Mouse (Mus musculus) limb, embryonic 14.5 days (tissue): ENCODE measurements around the gene Zg16. TPM values are rescaled to one million over a fixed set of nuclear protein-coding genes. Genes with fewer than 3 reads are reported as not detected.

Experiments used
- ATAC-seq: fragments of 200-750 bp; cut with Nextera tagmentation; 2 replicates; pipeline ENCODE4 v1.8.0; 2017; ENCODE audit warnings: low read depth, moderate number of reproducible peaks, moderate TSS enrichment; ENCODE audit not compliant: low FRiP score
- DNase-seq: peaks from one replicate; pipeline ENCODE4 v3.0.0-alpha.2; 2015; ENCODE audit warnings: low spot score
- H3K27ac ChIP-seq: fragments of 300-500 bp; sonication (generic); replicated peaks from 2 replicates; pipeline ENCODE4 v1.5.1; 2014; ENCODE audit warnings: low read depth, mild to moderate bottlenecking, low read length, moderate library complexity, mixed read lengths
- H3K27me3 ChIP-seq: fragments of 300-500 bp; sonication (generic); 2 replicates; pipeline ENCODE4 v1.6.1; 2014; ENCODE audit warnings: low read length, mixed read lengths; ENCODE audit not compliant: control insufficient read depth, insufficient read depth
- H3K36me3 ChIP-seq: fragments of 300-500 bp; sonication (generic); 2 replicates; pipeline ENCODE4 v1.6.1; 2014; ENCODE audit warnings: mild to moderate bottlenecking, low read length, moderate library complexity, mixed read lengths; ENCODE audit not compliant: control insufficient read depth, insufficient read depth
- H3K4me1 ChIP-seq: fragments of 300-500 bp; sonication (generic); 2 replicates; pipeline ENCODE4 v1.6.1; 2014; ENCODE audit warnings: antibody characterized with exemption, low read length, mixed read lengths; ENCODE audit not compliant: control insufficient read depth, insufficient read depth
- H3K4me2 ChIP-seq: fragments of 300-500 bp; sonication (generic); replicated peaks from 2 replicates; pipeline ENCODE4 v1.6.1; 2014; ENCODE audit warnings: low read depth, mild to moderate bottlenecking, low read length, moderate library complexity; ENCODE audit not compliant: severe bottlenecking
- H3K4me3 ChIP-seq: fragments of 300-500 bp; sonication (generic); replicated peaks from 2 replicates; pipeline ENCODE4 v1.5.1; 2014; ENCODE audit warnings: low read length
- H3K9ac ChIP-seq: fragments of 300-500 bp; sonication (generic); 2 replicates; pipeline ENCODE4 v1.6.1; 2014; ENCODE audit warnings: mild to moderate bottlenecking, low read depth, low read length, moderate library complexity; ENCODE audit not compliant: severe bottlenecking
- H3K9me3 ChIP-seq: fragments of 300-500 bp; sonication (generic); 2 replicates; pipeline ENCODE4 v1.6.1; 2016; ENCODE audit warnings: low read length; ENCODE audit not compliant: control insufficient read depth
- POLR2A ChIP-seq: fragments of 200-500 bp; IDR thresholded peaks from 2 replicates; pipeline ENCODE4 v1.8.0; 2012; ENCODE audit warnings: inconsistent platforms, mild to moderate bottlenecking, moderate library complexity, borderline replicate concordance; ENCODE audit not compliant: insufficient read depth, insufficient read length; ENCODE audit errors: extremely low read depth
- WGBS: fragments of 180-500 bp; shearing (Covaris S2); extraction: QIAGEN DNeasy Blood & Tissue Kit; methylation state at CpG from one replicate; pipeline ENCODE4 v1.1.7; 2014; 5-methylcytosine and 5-hydroxymethylcytosine counted together
- polyA plus RNA-seq, 2 experiments: library from polyadenylated mRNA; depleted of rRNA in 1 of 2; stranded (reverse) in 1 of 2; unstranded in 1 of 2; fragments of >200 nt; fragmentation: Nextera tagmentation in 1 of 2; extraction: Ambion mirVana in 1 of 2; gene quantifications; 2 replicates each; pipeline versions ENCODE4 v1.2.1 to v1.2.3; 2012 to 2014

The Zg16 gene
- polyA plus RNA-seq, 2 experiments, result not detected

DNA sequence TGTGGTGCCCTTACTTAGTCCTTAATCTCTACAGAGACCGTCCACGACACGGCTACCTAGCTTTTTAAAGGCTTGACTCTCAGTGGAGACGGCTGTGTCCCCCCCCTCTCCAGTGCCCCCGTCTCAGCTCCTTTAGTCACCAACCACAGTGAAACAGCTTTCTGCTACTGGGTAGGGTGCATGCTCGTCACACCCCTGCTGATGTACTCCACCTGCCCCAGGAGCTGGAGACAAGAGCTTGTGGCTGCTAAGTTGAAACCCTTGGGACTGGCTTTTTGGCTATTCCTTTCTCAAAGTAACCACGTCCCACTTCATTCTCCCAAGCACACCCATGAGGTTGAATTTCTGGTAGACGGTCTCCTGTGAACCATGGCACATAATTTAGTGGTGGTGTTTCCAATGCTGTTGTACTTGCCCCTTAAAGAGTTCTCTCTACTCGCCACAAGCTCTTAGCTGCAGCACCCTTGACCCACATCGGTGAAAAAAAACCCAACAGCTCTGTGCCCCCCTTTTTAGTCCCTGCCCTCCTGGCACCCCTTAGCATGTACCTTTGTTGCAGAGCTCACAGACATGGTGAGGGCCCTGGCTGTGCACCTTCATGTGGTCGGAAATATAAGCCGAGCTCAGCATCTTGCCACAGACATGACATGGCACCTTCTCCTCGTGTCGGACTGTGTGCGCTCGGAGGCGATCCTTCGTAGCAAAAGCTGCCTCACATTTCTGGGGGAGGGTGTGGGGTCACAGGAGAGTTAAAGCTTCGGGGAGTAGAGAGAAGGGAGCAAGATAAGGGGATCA is 63.0 kb downstream of the Zg16 start:
- peak overlapping the region; percentile 90 for H3K4me2 ChIP-seq
- WGBS, result 21% methylated on average over 19 of the region's 19 CpGs
- ATAC-seq (no peak), DNase-seq (no peak)
- peak overlapping the region; percentile 96 for H3K4me3 ChIP-seq
- no peaks in the 10 kb centered on the region for H3K9me3 ChIP-seq
- peaks cover 54% of the 10 kb centered on the region for H3K4me1 ChIP-seq
- TF ChIP-seq POLR2A, result no peak
- no peaks in the 10 kb centered on the region for H3K27me3 ChIP-seq
- H3K9ac ChIP-seq, result peak overlapping the region; percentile 97
- H3K36me3 ChIP-seq, result peaks cover 45% of the 10 kb centered on the region
- H3K27ac ChIP-seq, result peak overlapping the region; percentile 98; the same call in 1 of the 2 replicates

DNA sequence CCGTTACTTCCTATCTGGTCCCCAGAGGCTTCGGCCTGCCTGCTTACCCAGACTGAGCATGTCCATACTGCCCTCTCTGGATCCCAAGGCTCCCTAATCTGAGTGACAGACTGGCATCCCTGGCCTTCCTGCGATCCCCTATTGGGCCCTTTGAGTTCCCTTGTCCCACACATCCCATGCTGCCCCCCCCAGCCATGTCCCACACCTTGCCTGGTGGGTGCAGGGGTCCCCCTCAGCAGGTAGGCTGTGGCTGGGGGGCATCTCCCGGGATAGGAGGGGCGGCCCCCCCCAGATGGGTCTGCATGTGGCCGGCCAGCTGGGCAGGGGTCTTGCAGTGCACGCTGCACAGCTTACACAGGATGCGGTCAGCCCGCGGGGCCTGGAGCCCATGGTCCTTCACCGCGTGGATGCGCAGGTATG is 63.8 kb downstream of the Zg16 start:
- peak overlapping the region; percentile 90 for H3K4me2 ChIP-seq
- H3K36me3 ChIP-seq, result peaks cover 40% of the 10 kb centered on the region
- H3K27me3 ChIP-seq, result no peaks in the 10 kb centered on the region
- WGBS, result 74% methylated on average over 13 of the region's 13 CpGs
- H3K4me1 ChIP-seq, result peaks cover 55% of the 10 kb centered on the region
- TF ChIP-seq POLR2A, result no peak
- H3K4me3 ChIP-seq, result peak overlapping the region; percentile 96
- DNase-seq (no peak), ATAC-seq (no peak)
- H3K9me3 ChIP-seq, result no peaks in the 10 kb centered on the region
- no peak overlapping the region for H3K27ac ChIP-seq
- peak overlapping the region; percentile 97 for H3K9ac ChIP-seq

DNA sequence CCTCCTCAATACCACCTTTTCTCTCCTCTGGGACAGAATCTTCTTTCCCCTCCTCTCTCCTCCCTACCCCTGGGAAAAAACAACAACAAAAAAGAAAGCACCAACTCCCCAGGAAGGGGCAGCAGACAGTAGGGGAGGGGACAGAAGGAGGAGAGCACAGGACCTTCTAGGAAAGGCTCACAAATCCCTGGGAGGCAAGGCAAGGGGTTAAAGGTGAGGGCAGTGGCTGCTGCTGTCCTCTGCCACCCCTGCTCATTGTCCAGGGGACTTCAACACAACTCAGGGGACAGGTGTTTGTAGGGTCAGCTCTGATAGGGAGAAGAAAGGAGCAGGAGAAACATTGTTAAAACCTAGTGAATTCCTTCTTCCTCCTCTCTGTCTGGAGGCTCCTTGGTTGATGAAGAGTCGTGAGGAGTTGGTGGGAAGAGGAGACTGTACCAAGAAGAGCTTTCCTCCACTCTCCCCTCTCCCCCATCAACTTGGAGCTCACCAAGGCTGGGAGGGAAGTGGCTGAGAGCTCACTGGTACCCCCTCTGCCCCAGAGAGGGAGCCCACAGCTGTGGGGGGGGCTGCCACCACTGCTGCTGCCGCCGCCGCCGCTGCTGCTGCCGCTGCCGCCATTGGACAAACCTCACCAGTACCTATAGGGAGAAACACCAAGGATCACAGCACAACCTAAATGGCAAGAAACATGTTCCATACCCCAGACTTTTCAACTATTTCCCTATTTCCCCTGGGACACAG is 64.4 kb downstream of the Zg16 start:
- Histone ChIP-seq H3K4me2 (peak overlapping the region; percentile 0; the same call in 1 of the 2 replicates), H3K27me3 (no peaks in the 10 kb centered on the region), H3K27ac (no peak overlapping the region; the same call in 1 of the 2 replicates), H3K36me3 (peaks cover 40% of the 10 kb centered on the region), H3K4me3 (peak overlapping the region; percentile 96; the same call in 1 of the 2 replicates), H3K9me3 (no peaks in the 10 kb centered on the region), H3K9ac (peak overlapping the region; percentile 97; the same call in 1 of the 2 replicates), H3K4me1 (peaks cover 55% of the 10 kb centered on the region)
- ATAC-seq (no peak), DNase-seq (no peak)
- no peak for TF ChIP-seq POLR2A
- WGBS, result 83% methylated on average over 7 of the region's 7 CpGs

DNA sequence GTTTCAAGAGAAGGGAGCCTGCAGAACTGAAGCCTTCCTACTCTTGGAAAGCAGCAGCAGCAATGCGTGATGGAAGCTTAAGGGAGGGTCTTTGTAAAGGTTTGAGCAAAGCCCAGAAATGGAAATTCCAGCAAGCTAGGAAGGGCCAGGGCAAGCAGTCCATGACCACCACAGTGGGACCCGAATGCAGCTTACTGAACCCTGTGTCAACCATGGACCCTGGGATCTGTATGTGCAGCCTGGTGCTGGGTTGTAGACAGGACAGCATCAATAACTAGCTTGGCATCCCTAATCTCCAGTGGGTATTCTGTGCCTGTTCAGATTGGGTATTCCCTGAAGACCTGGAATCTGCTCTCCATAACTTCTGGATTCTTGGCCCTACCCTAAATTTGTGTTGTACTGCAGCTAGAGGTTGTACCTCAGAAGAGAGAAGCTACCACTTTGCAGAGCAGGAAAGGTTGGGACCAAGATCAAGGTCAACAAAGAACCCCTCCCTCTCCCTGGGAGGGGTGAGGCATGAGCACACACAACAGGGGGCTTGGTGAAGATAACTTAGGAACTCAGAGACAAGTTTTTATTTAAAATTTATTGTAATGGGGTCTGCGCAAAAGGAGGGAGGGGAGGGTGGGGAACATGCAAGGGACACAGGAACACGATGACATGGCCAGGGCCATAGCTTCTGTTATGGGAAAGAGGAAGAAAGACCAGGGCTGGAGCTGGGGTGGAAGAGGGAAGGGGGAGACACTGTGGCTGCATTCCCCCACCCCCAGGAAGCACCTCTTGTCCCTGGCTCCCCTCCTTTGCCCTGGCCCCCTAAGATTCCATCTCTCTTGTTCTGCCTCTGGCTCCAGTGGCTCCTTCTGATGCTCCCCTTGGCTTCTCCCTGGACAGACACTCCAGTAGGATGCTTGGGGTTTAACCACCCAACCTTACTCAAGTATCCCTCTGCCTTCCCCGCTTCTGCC is 65.3 kb downstream of the Zg16 start:
- Histone ChIP-seq H3K9ac (peak overlapping the region; percentile 72), H3K4me1 (peaks cover 56% of the 10 kb centered on the region), H3K27me3 (no peaks in the 10 kb centered on the region), H3K36me3 (peaks cover 40% of the 10 kb centered on the region), H3K4me3 (peak overlapping the region; percentile 61), H3K4me2 (peak overlapping the region; percentile 85), H3K27ac (peak overlapping the region; percentile 76), H3K9me3 (no peaks in the 10 kb centered on the region)
- ATAC-seq (no peak), DNase-seq (no peak)
- 47% methylated on average over 5 of the region's 5 CpGs for WGBS
- no peak for TF ChIP-seq POLR2A
